Mouse (Mus musculus): ENCODE results near the gene Gm45844.
A peak's percentile ranks its signal among the peaks of the same experiment; 100 is the strongest.
"Not testable (repeated sequence)": the region's sequence is repeated elsewhere in the genome, so short reads cannot be mapped to it uniquely, and the experiment has no call there.

Gene Gm45844

DNA sequence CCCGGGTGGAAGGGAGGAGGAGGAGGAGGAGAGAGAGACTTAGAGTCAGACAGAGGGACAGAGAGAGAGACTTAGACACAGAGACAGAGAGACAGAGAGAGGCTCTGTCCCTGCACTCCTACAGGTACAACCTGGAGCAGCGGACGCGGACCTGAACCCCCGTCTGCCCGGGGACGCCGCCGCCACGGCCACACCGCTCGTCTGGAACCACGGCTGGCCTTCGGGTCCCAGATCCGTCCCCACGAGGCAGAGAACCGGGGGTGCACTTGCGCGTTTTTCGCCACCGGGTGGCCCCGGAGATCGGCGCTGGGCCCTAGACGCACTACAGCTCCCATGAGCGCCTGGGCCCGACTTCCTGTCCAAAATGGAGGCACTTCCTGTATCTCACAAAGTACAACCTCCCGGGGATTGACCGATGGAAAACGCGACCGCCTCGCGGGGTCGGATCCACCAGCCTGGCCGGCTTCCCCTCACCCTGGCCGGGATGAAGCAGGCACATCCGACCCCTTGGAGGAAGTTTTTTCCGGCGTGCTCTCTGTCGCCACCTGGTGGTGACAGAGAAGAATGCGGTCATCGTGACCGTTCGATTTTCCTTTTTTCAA, at the start of gene Gm45844:
Gene Gm45844, minus strand, starts transcription at position 324 of the 602 bp plus-strand sequence.
- peak; percentile 82 for DNase-seq (ENCODE audit: low spot score)

DNA sequence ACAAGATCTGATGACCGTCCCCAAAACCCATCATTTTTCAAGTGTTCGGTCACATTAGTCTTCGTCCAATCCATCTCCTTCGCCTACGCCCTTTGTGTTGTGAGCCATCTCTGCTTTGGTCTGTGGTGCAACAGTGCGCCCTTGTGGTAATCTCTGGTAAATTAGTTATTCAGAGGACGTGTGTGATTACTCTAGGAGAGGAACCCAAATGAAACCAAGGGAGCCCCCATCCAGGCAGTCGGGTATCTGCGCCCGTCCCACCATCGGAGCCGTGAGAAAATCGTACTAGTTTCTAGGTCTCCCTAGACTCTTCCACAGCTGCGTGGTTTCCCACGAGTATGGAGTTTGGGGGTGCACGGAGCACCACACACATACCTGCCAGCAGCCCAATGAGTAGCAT, 17.5 kb upstream of the Gm45844 start:
- no peak for DNase-seq (ENCODE audit: low spot score)

DNA sequence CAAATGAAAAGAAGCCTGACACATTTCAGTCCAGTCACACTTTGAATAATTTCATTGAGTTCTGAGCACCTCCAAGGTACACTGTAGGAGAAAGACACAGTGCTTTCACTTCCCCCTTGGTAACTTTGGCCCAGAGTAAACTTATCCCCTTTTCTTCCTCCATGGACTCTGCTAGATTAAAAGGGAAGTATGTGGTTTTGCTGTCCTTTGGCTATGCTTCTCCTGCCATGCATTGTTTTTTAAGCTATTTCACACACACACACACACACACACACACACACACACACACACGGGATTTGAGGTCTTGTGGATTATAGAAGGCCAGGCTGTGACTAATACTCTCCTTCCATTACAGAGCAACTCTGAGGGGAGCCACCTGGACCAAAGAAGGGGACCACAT, 3.3 kb upstream of the Gm45844 start:
- DNase-seq (ENCODE audit: low spot score): no peak

DNA sequence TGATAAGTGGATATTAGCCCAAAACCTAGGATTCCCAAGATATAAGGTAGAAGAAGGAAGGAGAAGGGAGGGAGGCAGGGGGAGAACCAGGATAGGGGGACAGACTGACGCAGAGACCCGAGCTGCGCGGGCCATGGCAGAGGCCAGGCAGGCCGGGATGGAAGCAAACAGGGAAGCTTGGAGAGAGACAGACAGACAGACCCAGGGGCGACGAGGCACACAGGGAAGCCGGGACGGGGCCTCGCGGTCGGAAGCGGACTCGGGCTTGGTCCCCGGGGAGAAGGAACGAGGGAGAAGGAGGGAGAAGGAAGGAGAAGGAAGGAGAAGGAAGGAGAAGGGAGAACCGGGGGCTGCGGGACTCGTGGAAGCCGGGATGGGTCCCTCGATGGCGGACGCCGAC, 533 bp downstream of the Gm45844 start:
- not testable (repeated sequence) for DNase-seq (ENCODE audit: low spot score)

DNA sequence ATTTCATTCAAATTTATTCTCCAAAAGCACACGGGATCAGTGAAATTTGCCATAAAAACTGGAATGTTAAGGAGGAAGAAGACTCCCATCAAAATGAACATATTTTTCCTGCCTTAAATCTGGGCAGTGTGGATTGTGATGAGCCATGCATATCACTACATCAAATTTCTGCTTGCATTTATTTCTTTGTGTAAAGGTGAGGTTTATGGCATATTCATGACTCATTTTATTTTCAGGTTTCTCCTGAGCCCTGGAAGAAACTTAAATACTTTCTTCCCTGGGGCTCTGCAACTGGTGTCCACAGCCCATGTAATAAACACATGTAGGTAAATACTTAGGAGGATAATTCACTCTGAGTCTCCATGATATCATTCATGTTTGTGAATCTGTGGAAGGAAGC, 30.9 kb downstream of the Gm45844 start, which contains the start of gene Vmn2r29:
Gene Vmn2r29, minus strand, starts transcription at position 101 of the 400 bp plus-strand sequence.
- not testable (repeated sequence) for DNase-seq (ENCODE audit: low spot score)

DNA sequence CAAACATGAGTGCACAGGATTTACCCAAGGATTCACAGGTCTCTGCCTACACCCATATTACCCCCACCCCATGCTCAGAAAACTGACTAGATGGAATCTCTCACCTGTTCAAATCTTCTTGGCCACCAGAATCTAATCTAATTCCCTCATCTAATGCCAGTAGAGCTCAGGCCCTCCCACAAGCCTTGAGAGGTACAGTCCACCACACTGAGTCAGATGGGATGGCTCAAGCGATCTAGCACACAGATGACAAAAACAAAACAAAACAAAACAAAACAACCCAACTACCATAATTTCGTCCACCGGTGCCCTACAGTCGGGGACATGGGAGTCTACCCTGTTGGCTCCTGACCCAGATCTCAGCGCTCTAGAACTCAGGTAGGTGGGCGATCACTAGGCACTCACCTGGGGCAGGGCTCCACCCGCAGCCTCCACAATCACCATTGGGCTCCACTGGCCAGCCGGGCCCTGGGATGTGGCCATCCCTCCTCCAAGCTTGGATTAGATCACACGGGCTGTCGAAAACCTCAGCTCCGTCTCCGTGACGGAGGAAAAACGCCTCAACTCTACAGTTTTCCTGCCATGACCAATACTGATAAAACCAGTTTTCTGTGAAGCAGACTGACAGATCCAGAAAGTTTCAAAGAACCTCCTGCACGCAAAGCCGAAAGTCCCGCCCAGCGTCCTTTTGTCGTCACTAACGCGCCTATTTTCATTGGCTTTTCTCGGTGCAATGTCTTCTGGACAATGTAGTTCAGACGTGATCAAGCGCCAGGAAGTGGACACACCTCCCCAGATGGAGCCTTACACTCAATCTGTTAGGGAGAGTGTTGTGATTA, 68.6 kb downstream of the Gm45844 start, which contains the start of gene Zfp772:
Gene Zfp772, minus strand, starts transcription at position 686 of the 839 bp plus-strand sequence.
- DNase-seq (ENCODE audit: low spot score): peak; percentile 8

DNA sequence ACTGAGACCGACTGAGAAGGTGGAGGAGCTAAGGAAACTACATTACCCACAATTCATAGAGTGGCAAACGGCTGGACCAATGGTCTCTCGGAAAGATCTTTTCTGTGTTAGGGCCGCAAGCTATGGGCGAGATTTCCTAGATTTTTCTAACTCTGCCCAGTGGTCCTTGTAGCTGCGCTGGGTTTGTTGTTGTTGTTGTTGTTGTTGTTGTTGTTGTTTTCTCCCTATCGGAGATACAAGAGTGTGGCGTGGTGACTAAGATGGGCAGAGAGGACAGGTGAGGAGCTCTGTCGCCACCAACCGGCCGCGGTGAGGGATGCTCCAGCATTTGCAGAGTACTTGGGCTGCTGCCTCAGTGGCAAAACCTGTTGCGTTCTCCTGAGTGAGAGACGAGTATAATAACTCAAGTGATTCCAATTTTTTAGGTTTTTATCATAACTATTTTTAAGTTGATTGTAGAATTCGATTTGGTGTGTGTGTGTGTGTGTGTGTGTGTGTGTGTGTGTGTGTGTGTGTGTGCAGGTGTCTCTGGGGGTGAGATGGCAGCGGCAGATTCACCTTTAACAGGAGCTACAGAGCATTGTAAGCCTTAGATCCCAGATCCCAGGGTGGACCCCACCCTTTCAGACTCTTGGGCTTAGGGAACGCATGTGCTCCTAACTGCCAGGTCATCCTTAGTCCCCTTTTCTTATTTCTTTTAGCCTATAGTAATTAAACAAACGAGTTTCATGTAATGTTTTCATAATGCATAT, 89.7 kb downstream of the Gm45844 start:
- peak; percentile 26 for DNase-seq (ENCODE audit: low spot score)

DNA sequence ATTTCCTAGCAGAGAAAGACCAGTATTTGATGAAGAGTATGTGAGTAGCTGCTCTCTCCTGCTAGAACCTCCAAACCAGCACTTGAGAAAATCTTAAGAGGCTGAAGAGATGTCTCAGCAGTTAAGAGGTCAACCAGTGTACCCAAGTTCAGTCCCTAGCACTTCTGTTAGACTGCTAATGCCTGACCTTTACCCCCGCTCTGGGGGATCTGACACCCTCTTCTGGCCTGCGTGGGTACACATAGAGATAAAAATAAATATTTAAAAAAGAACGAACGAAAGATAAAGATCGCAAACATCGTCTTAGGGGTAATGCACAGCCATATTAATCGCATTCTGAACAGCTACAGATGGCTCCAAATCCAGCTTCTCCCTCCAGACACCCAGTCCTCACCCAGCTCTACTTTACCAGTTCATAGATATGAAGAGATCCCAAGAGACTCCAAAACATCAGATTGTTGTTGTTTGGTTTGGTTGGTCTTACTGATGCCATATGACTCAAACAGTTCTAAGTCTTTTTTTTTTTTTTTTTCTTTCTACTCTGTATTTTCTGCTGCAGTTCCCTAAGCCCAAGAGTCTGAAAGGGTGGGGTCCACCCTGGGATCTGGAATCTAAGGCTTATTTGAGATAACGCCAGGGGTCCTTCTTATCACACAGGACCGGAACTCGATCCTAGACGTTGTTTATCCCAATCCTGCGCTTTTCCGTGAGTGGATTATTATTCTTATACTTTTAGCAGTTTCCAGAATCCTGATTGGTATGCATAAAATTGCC, 90.5 kb downstream of the Gm45844 start:
- no peak for DNase-seq (ENCODE audit: low spot score)

DNA sequence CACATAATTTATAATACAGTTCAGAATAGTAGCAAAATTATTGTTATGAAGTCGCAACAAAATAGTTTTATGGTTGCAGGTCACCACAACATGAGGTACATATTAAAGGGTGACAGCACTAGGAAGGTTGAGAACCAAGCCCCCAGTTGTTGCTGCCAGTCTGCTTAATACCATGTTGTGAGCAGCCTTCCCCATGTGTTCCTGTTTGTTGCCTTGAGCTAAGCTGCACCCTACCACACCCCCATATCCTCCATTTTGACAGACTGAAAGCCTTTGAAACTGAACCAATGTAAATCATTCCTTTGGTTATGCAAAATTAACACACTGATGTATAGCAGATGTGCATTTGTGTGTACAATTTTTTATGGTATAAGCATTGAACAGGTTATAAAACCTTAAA, 92.2 kb downstream of the Gm45844 start:
- no peak for DNase-seq (ENCODE audit: low spot score)

DNA sequence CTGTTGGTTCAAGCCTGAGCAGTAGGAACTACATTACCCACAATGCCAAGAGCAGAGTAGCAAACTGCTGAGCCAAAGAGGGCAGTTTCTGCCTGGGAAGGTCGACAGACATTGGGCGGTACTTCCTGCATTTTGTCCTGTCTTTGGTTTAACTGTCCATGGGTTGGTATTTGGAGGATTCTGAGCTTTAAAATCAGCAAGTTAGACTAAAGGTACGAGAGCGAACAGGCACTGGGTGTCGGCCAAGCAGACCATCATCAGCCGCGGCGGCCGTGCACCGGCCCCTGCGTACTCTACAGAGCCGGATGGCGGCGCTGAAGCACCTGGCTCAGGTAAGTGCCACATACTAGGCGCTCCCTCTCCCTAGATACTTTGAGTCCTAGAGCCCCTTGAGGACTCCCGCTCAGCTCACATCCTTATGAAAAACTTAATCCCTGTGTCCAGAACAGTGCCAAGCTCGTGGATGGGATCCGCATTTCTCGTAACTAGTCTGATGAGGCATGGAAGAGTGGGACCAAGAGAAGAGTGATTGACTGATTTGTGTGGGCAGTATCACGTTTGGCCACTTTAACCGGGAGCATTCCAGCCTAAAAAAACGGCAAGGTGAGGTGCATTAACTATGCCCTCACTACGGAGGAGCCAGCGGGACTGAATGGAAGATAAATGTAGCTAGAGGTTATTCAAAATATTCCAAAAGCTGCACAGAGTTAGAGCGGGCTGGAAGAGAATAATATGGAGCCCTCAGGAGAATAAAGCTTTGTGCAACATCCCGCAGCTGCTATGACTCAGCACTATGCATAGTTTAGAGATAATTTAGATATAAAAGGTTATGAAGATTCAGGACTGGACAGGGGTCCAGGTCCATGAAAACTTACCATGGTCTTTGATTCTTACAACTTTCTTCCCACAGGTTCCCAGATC, 106.6 kb downstream of the Gm45844 start, which contains the start of gene Zfp418:
Gene Zfp418, plus strand, starts transcription at position 104 of the 921 bp plus-strand sequence.
- DNase-seq (ENCODE audit: low spot score): peak; percentile 18
